Mouse (Mus musculus): Measurements from ENCODE around the gene Mcrs1.

Mcrs1 gene

DNA sequence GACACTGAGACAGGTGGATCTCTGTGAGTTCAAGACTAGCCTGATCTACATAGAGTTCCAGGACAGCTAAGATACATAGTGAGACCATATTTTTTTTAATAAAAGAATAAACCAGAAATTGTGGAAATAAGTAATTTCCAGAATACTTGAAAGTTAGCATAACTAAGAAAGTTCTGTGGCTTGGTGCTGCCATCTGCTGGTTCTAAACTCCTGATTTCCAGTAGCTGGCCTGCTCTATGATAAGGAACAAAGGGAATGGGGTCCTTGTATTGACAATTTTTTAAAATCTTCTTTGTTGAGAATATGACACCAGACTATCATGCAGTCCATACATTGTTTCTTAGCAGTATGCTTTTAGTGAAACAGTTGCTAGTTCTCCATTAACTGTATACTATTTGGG lies 53.0 kb downstream of the Mcrs1 start:
- peak in 1 of 2 experiments; percentile 42 for DNase-seq

- DNase-seq: no peak
Measured at GRCm38 (mm10) chr15:99195043-99195442, 56.7 kb downstream of the Mcrs1 start.

DNA sequence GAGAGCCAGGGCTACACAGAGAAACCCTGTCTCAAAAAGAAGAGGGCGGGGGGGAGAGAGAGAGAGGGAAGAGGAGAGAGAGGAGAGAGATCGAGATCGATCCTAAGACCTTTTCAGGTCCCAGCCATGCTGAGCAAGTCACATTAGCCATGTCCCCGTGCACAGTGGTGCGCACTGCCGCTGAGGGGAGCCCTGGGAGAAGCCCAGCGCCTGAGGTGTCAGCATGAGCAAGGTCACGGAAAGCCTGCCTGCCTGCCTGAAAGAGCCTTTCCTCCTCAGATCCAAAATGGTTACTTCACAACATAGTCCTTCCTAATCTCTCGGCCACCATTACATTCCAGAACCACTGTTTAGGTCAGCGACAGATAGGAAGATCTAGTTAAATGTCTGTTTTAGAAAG lies 57.4 kb downstream of the Mcrs1 start:
- DNase-seq: no peak

Measured in cerebellum, postnatal 25 days (tissue).